Mouse (Mus musculus) embryonic facial prominence, embryonic 10.5 days (tissue): Measurements from ENCODE around the gene Edar. TPM values are rescaled to one million over a fixed set of nuclear protein-coding genes. Genes with fewer than 3 reads are reported as not detected.
"Not testable (repeated sequence)": the region's sequence is repeated elsewhere in the genome, so short reads cannot be mapped to it uniquely, and the experiment has no call there.

Experiments
- DNase-seq: peaks from one replicate; pipeline ENCODE4 v3.0.0-alpha.2; 2017; ENCODE audit warnings: low spot score
- H3K27ac ChIP-seq: fragments of 300-500 bp; sonication (generic); replicated peaks from 2 replicates; pipeline ENCODE4 v1.5.1; 2016; ENCODE audit warnings: mild to moderate bottlenecking
- H3K27me3 ChIP-seq: fragments of 300-500 bp; sonication (generic); replicated peaks from 2 replicates; pipeline ENCODE4 v1.6.1; 2016; ENCODE audit warnings: low read depth, mild to moderate bottlenecking; ENCODE audit not compliant: poor library complexity, severe bottlenecking
- H3K36me3 ChIP-seq: fragments of 300-500 bp; sonication (generic); replicated peaks from 2 replicates; pipeline ENCODE4 v1.6.1; 2016; ENCODE audit warnings: mild to moderate bottlenecking, moderate library complexity
- H3K4me1 ChIP-seq: fragments of 300-500 bp; sonication (generic); 2 replicates; pipeline ENCODE4 v1.6.1; 2016
- H3K4me3 ChIP-seq: fragments of 300-500 bp; sonication (generic); 2 replicates; pipeline ENCODE4 v1.5.1; 2016; ENCODE audit warnings: mild to moderate bottlenecking, moderate library complexity
- H3K9me3 ChIP-seq: fragments of 300-500 bp; sonication (generic); 2 replicates; pipeline ENCODE4 v1.6.1; 2016; ENCODE audit warnings: mild to moderate bottlenecking
- WGBS: fragments of 180-500 bp; shearing (Covaris S2); methylation state at CpG from one replicate; pipeline ENCODE4 v1.1.7; 2016; 5-methylcytosine and 5-hydroxymethylcytosine counted together
- polyA plus RNA-seq: library from polyadenylated mRNA; unstranded; fragments of >200 nt; fragmentation: Nextera tagmentation; extraction: Ambion mirVana; gene quantifications from 2 replicates; pipeline ENCODE4 v1.2.1, GENCODE M21; 2016

Edar gene
- polyA plus RNA-seq: 0.38 and 0.57 TPM in 2 replicates

DNA sequence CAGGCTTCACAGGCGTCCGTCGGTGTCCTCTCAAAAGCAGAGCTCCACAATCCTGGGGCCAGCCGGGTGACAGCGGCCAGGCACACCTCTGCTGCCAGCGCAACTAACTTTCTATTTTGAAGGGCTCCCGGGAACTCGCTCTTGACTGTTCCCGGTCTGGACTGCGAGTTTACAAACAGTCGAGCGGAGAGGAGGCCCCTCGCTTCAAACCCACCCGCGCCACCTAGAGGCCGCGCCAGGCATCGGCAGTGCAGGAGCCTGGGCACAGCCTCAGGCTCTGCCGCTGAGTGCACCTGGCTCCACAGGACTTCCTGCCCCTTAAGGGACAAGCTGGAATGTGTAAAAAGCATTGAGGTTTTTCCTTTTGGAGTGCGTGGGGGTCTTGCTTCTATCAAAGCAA, at the start of gene Edar:
TSS of gene Edar (minus strand) at position 122 of the 400 bp plus-strand sequence.
- H3K27me3 ChIP-seq: peaks cover 22% of the 10 kb centered on the region
- H3K4me3 ChIP-seq: peak within 1 kb of the TSS; percentile 48
- no peaks in the 10 kb centered on the region for H3K36me3 ChIP-seq
- WGBS: 2% methylated on average over 20 of the region's 20 CpGs
- H3K4me1 ChIP-seq: peaks cover 11% of the 10 kb centered on the region; the same call in 1 of the 2 replicates
- H3K9me3 ChIP-seq: no peaks in the 10 kb centered on the region
- no peak within 1 kb of the TSS for H3K27ac ChIP-seq
- peak; percentile 90 for DNase-seq

DNA sequence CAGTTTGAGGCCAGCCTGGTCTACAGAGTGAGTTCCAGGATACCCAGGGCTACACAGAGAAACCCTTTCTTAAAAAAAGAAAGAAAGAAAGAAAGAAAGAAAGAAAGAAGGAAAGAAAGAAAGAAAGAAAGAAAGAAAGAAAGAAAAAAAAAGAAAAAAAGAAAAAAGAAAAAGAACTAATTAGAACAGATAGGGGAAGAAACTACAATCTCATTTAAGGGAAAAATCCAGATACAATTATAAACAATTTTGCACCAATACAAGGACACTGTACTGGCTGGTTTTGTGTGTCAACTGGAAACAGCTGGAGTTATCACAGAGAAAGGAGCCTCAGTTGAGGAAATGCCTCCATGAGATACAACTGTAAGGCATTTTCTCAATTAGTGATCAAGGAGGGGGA, 42.7 kb upstream of the Edar start, which contains the start of gene Gm17542:
TSS of gene Gm17542 (minus strand) at position 101 of the 400 bp plus-strand sequence.
- H3K9me3 ChIP-seq: not testable (repeated sequence)

DNA sequence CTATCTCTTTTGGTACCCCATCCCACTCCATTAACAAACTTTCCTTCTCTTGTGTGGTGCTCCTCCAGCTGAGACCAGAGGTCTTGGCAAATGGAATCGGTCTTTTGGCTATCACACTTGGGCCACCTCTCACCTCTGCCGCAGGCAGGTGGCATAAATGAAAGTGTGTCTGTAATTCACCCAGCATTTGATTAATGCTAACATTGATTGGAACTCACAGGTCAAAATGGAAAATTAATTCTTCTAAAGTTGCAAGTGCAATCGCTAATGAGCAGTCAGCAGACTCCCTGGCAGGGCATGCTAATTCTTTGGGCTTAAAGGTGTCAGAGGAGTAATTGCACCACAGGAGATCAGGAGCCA, 39.3 kb upstream of the Edar start:
- H3K9me3 ChIP-seq: 0 out of 2 replicates have a peak, but pooled peaks cover 2% of the 10 kb centered on the region
- 70% methylated on average over 3 of the region's 3 CpGs for WGBS
- 0 out of 2 replicates have a peak overlapping the region, but pooled peaks have one; percentile 59 for H3K27ac ChIP-seq
- no peak for DNase-seq
- no peaks in the 10 kb centered on the region for H3K36me3 ChIP-seq
- H3K4me1 ChIP-seq: peaks cover 13% of the 10 kb centered on the region
- H3K27me3 ChIP-seq: no peaks in the 10 kb centered on the region
- H3K4me3 ChIP-seq: peak overlapping the region; percentile 43; the same call in 1 of the 2 replicates

More for the DNA sequence above, 42.7 kb upstream of the Edar start, which contains the start of gene Gm17542:
- H3K27me3 ChIP-seq, H3K27ac ChIP-seq, H3K4me3 ChIP-seq, DNase-seq, H3K36me3 ChIP-seq: not testable (repeated sequence)
- H3K4me1 ChIP-seq: peaks cover 13% of the 10 kb centered on the region

DNA sequence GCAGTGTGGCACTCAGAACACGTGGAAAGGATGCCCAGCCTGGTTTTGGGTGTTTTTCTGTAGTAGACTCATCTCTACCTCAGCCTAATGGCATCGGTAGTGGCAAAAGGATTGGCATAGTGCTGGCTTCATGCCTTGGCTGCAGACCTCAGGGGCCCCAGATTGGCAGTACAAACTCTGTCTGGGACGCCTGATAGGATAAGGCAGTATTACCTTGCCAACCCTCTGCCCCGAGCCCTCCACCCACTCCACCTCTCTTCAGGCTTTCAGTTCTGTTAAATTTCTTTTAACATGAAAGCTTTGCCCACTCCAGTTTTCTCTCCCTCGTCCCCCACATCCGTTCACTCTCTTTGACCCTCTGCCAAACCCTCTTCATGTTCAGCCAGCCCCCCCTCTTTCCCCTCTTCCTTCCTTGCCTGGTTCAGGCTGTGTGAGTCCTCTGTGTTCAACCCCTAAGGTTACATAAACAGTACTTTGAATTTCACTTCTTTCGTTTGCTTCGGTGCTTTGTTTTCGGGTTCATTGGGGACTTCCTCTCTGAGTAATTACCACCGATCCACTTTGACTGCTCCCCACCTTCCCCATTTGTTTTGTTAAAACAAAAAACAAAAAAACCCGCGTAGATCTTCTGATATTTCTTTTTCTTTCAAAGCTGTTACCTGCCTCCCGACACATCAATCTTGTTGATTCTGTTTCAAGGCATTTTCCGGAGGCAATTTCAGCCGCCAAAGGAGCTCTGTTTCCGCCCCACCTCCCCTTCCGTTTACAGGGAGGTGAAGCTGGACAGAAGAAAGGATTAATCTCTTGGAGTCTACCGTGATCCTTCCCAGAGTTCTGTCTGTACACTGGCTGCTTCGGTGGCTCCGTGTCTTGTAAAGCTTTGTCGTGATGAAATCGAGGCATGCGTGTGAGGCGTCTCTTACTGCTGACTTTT, 38.7 kb upstream of the Edar start:
- peak overlapping the region; percentile 43 for H3K4me3 ChIP-seq
- H3K27me3 ChIP-seq: no peaks in the 10 kb centered on the region
- peak; percentile 38 for DNase-seq
- H3K4me1 ChIP-seq: peaks cover 13% of the 10 kb centered on the region
- H3K36me3 ChIP-seq: no peaks in the 10 kb centered on the region
- WGBS: 32% methylated on average over 24 of the region's 24 CpGs
- H3K9me3 ChIP-seq: 0 out of 2 replicates have a peak, but pooled peaks cover 2% of the 10 kb centered on the region
- H3K27ac ChIP-seq: peak overlapping the region; percentile 59

DNA sequence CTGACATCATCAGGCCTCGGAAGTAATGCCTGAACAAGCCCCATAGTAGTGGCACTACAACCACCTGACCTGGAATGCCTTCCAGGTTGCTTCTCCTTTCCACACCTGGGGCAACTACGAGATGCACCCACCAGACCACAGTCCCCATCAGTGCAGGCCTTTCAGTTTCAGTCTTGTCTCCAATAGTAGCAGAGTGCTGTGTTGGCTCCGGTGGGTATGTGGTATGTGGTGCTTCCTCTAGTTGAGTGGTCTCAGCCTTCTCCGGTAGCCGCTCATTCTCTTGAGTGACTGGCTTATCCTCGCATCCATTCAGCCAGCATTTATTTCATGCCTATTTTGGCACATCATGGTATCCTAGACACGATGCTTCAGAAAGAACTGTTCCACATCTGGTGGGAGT, 37.8 kb upstream of the Edar start:
- no peak for DNase-seq
- WGBS: 93% methylated on average over 7 of the region's 7 CpGs
- no peaks in the 10 kb centered on the region for H3K27me3 ChIP-seq

DNA sequence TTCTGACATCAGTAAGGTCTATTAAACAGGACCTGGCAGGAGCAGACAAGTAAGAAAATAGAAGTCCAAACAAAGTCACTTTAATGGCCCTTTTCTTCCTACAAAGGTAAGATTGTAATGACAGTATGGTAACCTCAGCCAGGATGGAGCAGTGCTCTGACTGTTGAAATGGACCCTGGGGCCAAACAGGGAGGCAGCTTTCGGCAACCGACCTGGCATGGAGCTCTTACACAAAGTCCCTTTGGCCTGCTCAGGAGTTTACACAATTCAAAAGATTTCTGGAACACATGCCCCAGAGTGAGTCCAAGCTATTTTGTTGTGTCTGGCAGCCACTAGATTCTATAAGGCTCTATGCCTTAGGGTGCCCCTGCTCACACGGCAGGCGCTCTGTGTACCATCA, 33.6 kb upstream of the Edar start:
- Histone ChIP-seq H3K9me3 (no peaks in the 10 kb centered on the region), H3K36me3 (no peaks in the 10 kb centered on the region), H3K27me3 (no peaks in the 10 kb centered on the region), H3K27ac (no peak overlapping the region), H3K4me1 (peaks cover 6% of the 10 kb centered on the region), H3K4me3 (no peak overlapping the region)
- 87% methylated on average over 4 of the region's 4 CpGs for WGBS
- no peak for DNase-seq

More for the DNA sequence above, 37.8 kb upstream of the Edar start:
- H3K4me3 ChIP-seq: no peak overlapping the region
- no peaks in the 10 kb centered on the region for H3K36me3 ChIP-seq
- H3K9me3 ChIP-seq: 0 out of 2 replicates have a peak, but pooled peaks cover 2% of the 10 kb centered on the region
- no peak overlapping the region for H3K27ac ChIP-seq
- peaks cover 13% of the 10 kb centered on the region for H3K4me1 ChIP-seq

DNA sequence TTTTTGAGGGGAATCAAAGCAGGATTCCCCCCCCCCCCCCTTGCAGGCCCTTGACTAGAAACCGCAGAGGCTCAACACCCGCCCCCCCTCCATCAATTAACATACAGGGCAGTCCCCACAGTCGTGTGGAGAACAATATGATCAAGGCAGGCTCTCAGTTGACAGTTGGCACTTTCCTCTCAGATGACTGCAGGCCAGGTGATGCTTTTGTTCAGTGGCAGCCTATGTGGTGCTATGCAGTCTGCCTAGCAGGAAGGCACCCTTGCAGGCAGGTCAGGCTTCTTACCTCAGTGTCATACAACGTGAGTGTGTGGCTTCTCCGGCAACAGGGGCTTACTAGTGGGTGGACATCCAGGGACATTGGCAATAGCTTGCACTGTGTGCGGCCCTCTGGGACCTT, 25.1 kb upstream of the Edar start:
- WGBS: 52% methylated on average over 6 of the region's 6 CpGs
- DNase-seq: no peak
- Histone ChIP-seq H3K36me3 (no peaks in the 10 kb centered on the region), H3K27ac (no peak overlapping the region), H3K4me1 (peaks cover 5% of the 10 kb centered on the region), H3K9me3 (no peaks in the 10 kb centered on the region), H3K4me3 (no peak overlapping the region), H3K27me3 (no peaks in the 10 kb centered on the region)

DNA sequence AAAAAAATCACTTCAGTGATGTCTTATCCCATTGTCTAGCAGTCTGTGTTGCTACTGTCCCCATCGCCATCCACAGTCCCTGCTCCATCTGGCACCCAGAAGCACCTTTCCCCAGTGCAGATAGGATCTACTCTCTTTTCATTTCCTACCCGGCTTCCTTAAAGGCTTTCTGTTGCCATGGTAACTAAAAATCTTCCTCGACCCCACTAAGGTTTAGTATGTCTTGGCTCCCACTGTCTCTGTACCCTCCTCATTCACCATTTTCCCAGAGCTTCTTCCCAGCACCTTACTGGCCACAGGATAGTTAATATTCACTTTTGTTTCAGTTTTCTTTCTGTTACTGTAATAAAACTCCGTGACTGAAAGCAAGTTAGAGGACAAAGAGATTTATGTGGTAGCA, 24.7 kb upstream of the Edar start:
- Histone ChIP-seq H3K4me3 (no peak overlapping the region), H3K9me3 (no peaks in the 10 kb centered on the region), H3K27me3 (no peaks in the 10 kb centered on the region), H3K27ac (no peak overlapping the region), H3K4me1 (peaks cover 5% of the 10 kb centered on the region), H3K36me3 (no peaks in the 10 kb centered on the region)
- DNase-seq: no peak
- WGBS: 45% methylated on average over 4 of the region's 4 CpGs

DNA sequence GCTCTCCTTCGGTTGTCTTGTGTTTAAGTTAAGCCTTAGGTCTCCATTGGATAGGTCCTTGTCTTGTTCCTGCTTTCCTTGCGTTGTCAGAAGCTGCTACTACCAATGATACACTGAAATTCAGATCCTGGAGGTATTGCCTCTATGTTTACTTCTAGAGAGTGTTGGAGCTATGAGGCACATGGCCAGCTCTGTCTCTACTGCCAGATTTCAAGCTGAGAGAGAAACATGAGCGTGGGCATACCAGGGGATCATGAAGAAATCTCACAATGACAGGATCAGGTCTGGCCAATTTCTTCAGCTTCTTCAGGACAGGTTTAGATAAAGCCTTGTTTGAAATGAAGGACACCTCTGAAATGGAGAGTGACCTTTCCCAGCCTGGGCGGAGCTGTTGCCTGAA, 23.5 kb upstream of the Edar start:
- H3K4me3 ChIP-seq: no peak overlapping the region
- no peaks in the 10 kb centered on the region for H3K36me3 ChIP-seq
- WGBS: 89% methylated on average over 4 of the region's 4 CpGs
- H3K4me1 ChIP-seq: peaks cover 5% of the 10 kb centered on the region
- DNase-seq: no peak
- no peaks in the 10 kb centered on the region for H3K9me3 ChIP-seq
- no peaks in the 10 kb centered on the region for H3K27me3 ChIP-seq
- H3K27ac ChIP-seq: no peak overlapping the region

DNA sequence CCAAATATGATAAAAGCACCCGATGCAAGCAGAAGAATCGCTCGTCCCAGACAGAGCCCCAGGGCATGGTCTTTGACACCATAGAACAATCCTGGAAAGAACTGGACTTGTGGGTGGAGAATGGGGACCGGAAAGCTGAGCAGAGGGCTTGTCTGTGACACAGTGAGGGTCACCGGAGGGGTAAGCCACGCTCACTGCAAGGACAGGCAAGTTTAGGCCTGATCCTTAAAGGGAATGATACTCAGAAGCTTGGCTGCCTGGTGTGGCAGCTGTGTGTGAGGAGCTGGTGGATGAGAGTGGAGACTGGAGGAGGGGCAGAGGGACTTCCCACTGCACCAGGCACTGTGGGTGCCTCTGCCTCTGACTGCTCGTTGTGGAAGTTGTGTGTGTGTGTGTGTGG, 15.6 kb upstream of the Edar start:
- Histone ChIP-seq H3K27ac (no peak overlapping the region), H3K4me3 (no peak overlapping the region), H3K27me3 (no peaks in the 10 kb centered on the region), H3K4me1 (no peaks in the 10 kb centered on the region), H3K36me3 (no peaks in the 10 kb centered on the region), H3K9me3 (no peaks in the 10 kb centered on the region)
- no peak for DNase-seq
- WGBS: 60% methylated on average over 6 of the region's 7 CpGs

DNA sequence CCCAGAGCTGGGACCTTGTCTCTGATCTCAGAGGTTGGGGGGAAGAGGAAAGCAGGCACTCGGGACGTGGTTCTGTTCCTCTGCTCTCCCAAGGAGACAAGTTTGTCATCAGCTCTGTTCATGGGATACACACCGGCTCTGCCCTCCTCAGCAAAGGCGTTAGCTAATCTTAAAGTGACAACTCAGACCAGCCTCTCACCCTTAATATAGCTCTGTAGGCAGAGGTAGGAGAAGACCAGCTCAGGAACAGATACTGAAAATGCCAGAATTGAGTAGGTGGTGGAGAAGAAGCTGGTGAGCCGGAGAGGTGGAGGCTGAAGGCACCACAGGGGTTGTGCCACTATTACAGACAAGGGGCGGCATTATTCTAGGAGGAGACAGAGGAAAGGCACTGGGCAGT, 3.8 kb upstream of the Edar start:
- no peaks in the 10 kb centered on the region for H3K9me3 ChIP-seq
- WGBS: 88% methylated on average over 6 of the region's 6 CpGs
- H3K36me3 ChIP-seq: no peaks in the 10 kb centered on the region
- DNase-seq: no peak
- H3K4me1 ChIP-seq: peaks cover 7% of the 10 kb centered on the region; the same call in 1 of the 2 replicates
- H3K4me3 ChIP-seq: no peak overlapping the region
- H3K27me3 ChIP-seq: peaks cover 19% of the 10 kb centered on the region
- no peak overlapping the region for H3K27ac ChIP-seq

DNA sequence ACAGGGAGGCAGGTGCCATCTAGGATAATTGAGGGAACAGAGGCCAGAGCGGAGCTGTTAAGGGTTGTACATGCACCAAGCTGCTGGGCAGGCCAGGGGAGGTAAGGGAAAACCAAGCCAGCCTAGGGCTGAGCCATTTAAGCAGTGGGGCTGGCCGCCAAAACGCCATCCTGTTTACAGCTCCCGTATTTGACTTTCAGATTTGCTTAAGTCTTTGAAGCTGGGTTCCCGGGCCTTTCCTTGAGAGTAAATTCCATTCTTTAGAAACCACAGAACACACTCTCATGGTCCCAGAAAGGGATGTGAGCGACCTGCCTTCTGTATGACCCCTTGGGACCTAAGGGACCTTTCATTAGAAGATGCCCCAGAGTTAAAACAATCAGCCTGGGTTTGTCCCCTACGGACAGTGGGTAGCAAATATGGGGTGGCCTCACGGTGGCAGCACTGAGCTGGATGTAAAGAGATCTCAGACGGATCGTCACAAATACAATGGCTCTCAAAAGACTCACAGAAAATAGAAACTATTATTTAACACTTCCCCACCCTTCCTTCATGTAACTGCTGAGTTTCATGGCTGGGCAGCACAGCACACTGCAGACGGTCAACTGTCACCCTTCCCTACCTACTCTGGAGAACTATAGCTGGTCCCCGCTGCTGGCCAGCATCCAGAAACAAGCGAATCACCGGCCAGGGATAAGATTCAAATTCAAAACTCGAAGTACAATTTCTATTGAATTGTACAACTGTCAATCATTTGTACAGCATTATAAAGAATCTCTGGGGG, 2.0 kb downstream of the Edar start:
- H3K27ac ChIP-seq: no peak overlapping the region
- no peak overlapping the region for H3K4me3 ChIP-seq

More for the DNA sequence above, 2.0 kb downstream of the Edar start:
- Histone ChIP-seq H3K9me3 (no peaks in the 10 kb centered on the region), H3K4me1 (peaks cover 11% of the 10 kb centered on the region; the same call in 1 of the 2 replicates), H3K27me3 (peaks cover 22% of the 10 kb centered on the region), H3K36me3 (no peaks in the 10 kb centered on the region)
- DNase-seq: peak; percentile 74
- WGBS: 38% methylated on average over 15 of the region's 15 CpGs
